15 mouse cellular contexts compared by ENCODE assay signal in genomic region chr9:35093350-35093749, GRCm38 (mm10).
"Had no signal": no experiment of that assay in that cellular context is flagged by ENCODE, and none has a peak within 500 bp of the region (broad histone marks: within the 10 kb centered on the region; RNA-seq: fewer than 3 reads in every experiment).

No protein-coding gene starts in this region.

- H3K4me2 ChIP-seq: lung, embryonic 14.5 days; midbrain, embryonic 12.5 days; neural tube, embryonic 13.5 days; neural tube, embryonic 15.5 days had no signal

- H3K9me3 ChIP-seq: midbrain, embryonic 10.5 days; midbrain, embryonic 12.5 days; neural tube, embryonic 13.5 days; neural tube, embryonic 15.5 days had no signal

- DNase-seq: lung, embryonic 14.5 days; lung, postnatal 10 days; lung, postnatal 4 days; midbrain, embryonic 14.5 days; right cerebral cortex, postnatal 14 days; spleen, adult 18-20 months; thymus, adult 18-20 months; thymus, postnatal 14 days; thymus, postnatal 36 days had no signal

- H3K9ac ChIP-seq: lung, embryonic 14.5 days; midbrain, embryonic 12.5 days; neural tube, embryonic 13.5 days; neural tube, embryonic 15.5 days had no signal

- H3K4me3 ChIP-seq: midbrain, embryonic 10.5 days; midbrain, embryonic 12.5 days; myocyte; neural tube, embryonic 13.5 days; neural tube, embryonic 15.5 days had no signal

- H3K27ac ChIP-seq: midbrain, embryonic 10.5 days; midbrain, embryonic 12.5 days; neural tube, embryonic 13.5 days; neural tube, embryonic 15.5 days had no signal

- H3K27me3 ChIP-seq: midbrain, embryonic 12.5 days; neural tube, embryonic 13.5 days; neural tube, embryonic 15.5 days had no signal

- ATAC-seq: midbrain, embryonic 16.5 days had no signal

- H3K36me3 ChIP-seq: midbrain, embryonic 10.5 days; midbrain, embryonic 12.5 days; neural tube, embryonic 13.5 days; neural tube, embryonic 15.5 days had no signal

- H3K4me1 ChIP-seq: midbrain, embryonic 10.5 days; midbrain, embryonic 12.5 days; neural tube, embryonic 13.5 days; neural tube, embryonic 15.5 days had no signal
